In the genomic region with DNA sequence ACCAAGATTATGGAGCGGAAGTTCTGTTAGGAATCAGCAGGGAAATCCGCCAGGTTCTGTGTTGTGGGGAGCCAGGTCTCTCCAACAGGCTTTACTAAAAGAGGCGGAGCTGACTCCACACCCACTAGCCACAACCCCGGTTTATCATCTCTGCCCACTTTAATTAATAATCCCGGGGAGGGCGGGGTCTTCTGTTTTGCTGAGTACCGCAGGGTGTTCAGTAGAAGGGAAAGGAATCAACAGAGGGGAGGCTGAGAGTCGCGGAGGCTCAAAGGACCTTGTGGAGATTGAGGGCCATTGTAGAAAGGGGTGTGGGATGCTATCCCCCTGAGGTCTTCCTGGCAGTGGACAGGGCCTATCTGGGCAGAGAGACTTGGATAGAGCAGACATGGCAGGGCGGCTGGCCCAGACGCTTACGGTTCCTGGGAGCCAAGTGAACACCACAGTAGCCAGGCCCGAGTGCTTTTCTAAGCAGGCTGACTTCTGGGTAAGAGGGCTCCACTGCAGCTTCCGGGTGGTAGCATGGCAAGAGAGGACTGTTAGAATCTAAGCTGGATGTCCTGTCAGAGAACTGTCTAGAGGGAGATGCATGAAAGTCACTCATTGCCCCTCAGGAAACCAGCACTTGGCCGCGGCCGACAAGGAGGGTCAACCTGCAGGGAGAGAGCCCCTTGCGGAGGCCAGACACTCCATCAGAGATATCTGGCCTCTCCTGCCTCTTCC, we compare ENCODE assay signal across 22 mouse cellular contexts. TPM values are rescaled to one million over a fixed set of nuclear protein-coding genes. Genes with fewer than 3 reads are reported as not detected.
A peak's percentile ranks its signal among the peaks of the same experiment; 100 is the strongest.
DNase-seq lines count a peak whose midpoint lies in the region; ATAC-seq and TF ChIP-seq lines count a peak whose summit lies in the region.
"Had no signal": no experiment of that assay in that cellular context is flagged by ENCODE, and none has a peak within 500 bp of the region (broad histone marks: within the 10 kb centered on the region; RNA-seq: fewer than 3 reads in every experiment).

No protein-coding gene starts in this region.

- no peak overlapping the region for H3K4me2 ChIP-seq in embryonic facial prominence, embryonic 14.5 days (ENCODE audit: low read depth, low read length)
- no peak overlapping the region for H3K4me2 ChIP-seq in forebrain, embryonic 14.5 days (ENCODE audit: low read length)
- H3K4me2 ChIP-seq: limb, embryonic 13.5 days; liver, embryonic 15.5 days had no signal

- intact Hi-C loops in left cerebral cortex, postnatal 36 days (cut with DNase I) = no loop called here

- H3K36me3 ChIP-seq in embryonic facial prominence, embryonic 14.5 days (ENCODE audit: control insufficient read depth, insufficient read depth, low read length) = no peaks in the 10 kb centered on the region
- H3K36me3 ChIP-seq in embryonic facial prominence, embryonic 10.5 days (replicated peaks) = no peaks in the 10 kb centered on the region
- H3K36me3 ChIP-seq in E14TG2a.4 (ENCODE audit: insufficient read depth, low read length) = no peaks in the 10 kb centered on the region
- no peaks in the 10 kb centered on the region for H3K36me3 ChIP-seq in forebrain, embryonic 14.5 days (ENCODE audit: control insufficient read depth, insufficient read depth, low read length)
- H3K36me3 ChIP-seq: limb, embryonic 13.5 days; liver, embryonic 15.5 days had no signal

- no peak for DNase-seq in embryonic facial prominence, embryonic 14.5 days (ENCODE audit: low spot score)
- DNase-seq in embryonic facial prominence, embryonic 10.5 days (ENCODE audit: low spot score) = no peak
- DNase-seq in forebrain, embryonic 14.5 days (ENCODE audit: low spot score) = no peak
- no peak for DNase-seq in spleen, postnatal 36 days (ENCODE audit: low spot score in 2 of 2)
- no peak for DNase-seq in liver
- no peak for DNase-seq in left cerebral cortex, postnatal 36 days (ENCODE audit: low spot score in 2 of 2)
- DNase-seq: cerebellum, postnatal 36 days; heart, postnatal 4 days; kidney, adult 11 months had no signal

- no peaks in the 10 kb centered on the region for H3K9me3 ChIP-seq in embryonic facial prominence, embryonic 14.5 days (ENCODE audit: control insufficient read depth, low read length)
- no peaks in the 10 kb centered on the region for H3K9me3 ChIP-seq in embryonic facial prominence, embryonic 10.5 days
- peaks cover 8% of the 10 kb centered on the region for H3K9me3 ChIP-seq in E14TG2a.4 (ENCODE audit: low read length)
- peaks cover 4% of the 10 kb centered on the region; the same call in 1 of the 2 replicates for H3K9me3 ChIP-seq in forebrain, embryonic 14.5 days (replicated peaks; ENCODE audit: control insufficient read depth, low read length)
- H3K9me3 ChIP-seq: liver, embryonic 15.5 days had no signal

- H3K27me3 ChIP-seq in embryonic facial prominence, embryonic 14.5 days (replicated peaks; ENCODE audit: control insufficient read depth, insufficient read depth, low read length) = peaks cover 1% of the 10 kb centered on the region; the same call in 1 of the 2 replicates
- H3K27me3 ChIP-seq in embryonic facial prominence, embryonic 10.5 days (replicated peaks; ENCODE audit: low read depth, poor library complexity, severe bottlenecking) = peaks cover 8% of the 10 kb centered on the region; the same call in 1 of the 2 replicates
- peaks cover 2% of the 10 kb centered on the region for H3K27me3 ChIP-seq in E14TG2a.4 (ENCODE audit: insufficient read depth, low read length)
- H3K27me3 ChIP-seq in forebrain, embryonic 14.5 days (replicated peaks; ENCODE audit: control insufficient read depth, insufficient read depth, low read length) = no peaks in the 10 kb centered on the region

- TF ChIP-seq CTCF in E14TG2a.4 (conservative IDR thresholded peaks at IDR 0.05; ENCODE audit: low read length) = no peak

- 70% methylated on average over 16 of the region's 18 CpGs for WGBS in embryonic facial prominence, embryonic 14.5 days
- WGBS in embryonic facial prominence, embryonic 10.5 days = 80% methylated on average over 18 of the region's 18 CpGs
- 63% methylated on average over 18 of the region's 18 CpGs for WGBS in forebrain, embryonic 14.5 days

- no peak overlapping the region for H3K4me3 ChIP-seq in embryonic facial prominence, embryonic 14.5 days (ENCODE audit: low read depth, low read length)
- no peak overlapping the region for H3K4me3 ChIP-seq in embryonic facial prominence, embryonic 10.5 days
- H3K4me3 ChIP-seq in E14TG2a.4 (replicated peaks; ENCODE audit: low read length) = 0 out of 2 replicates have a peak overlapping the region, but pooled peaks have one; percentile 13
- H3K4me3 ChIP-seq in forebrain, embryonic 14.5 days (ENCODE audit: low read depth, low read length) = no peak overlapping the region
- H3K4me3 ChIP-seq: erythroblast, embryonic 14.5 days; limb, embryonic 13.5 days; liver, embryonic 15.5 days had no signal

- H3K27ac ChIP-seq in embryonic facial prominence, embryonic 14.5 days (replicated peaks; ENCODE audit: low read depth, low read length) = no peak overlapping the region
- H3K27ac ChIP-seq in embryonic facial prominence, embryonic 10.5 days (replicated peaks) = no peak overlapping the region
- H3K27ac ChIP-seq in forebrain, embryonic 14.5 days (ENCODE audit: low read depth, low read length) = no peak overlapping the region
- H3K27ac ChIP-seq: kidney, postnatal 0 days; limb, embryonic 13.5 days; liver, embryonic 15.5 days had no signal

- H3K4me1 ChIP-seq in embryonic facial prominence, embryonic 14.5 days (ENCODE audit: control insufficient read depth, insufficient read depth, low read length) = no peaks in the 10 kb centered on the region
- H3K4me1 ChIP-seq in embryonic facial prominence, embryonic 10.5 days = peaks cover 25% of the 10 kb centered on the region
- H3K4me1 ChIP-seq in E14TG2a.4 (replicated peaks; ENCODE audit: low read depth, low read length) = peaks cover 30% of the 10 kb centered on the region
- H3K4me1 ChIP-seq in forebrain, embryonic 14.5 days (ENCODE audit: control insufficient read depth, insufficient read depth, low read length) = 0 out of 2 replicates have a peak, but pooled peaks cover 5% of the 10 kb centered on the region

- 0 out of 2 replicates have a peak overlapping the region, but pooled peaks have one; percentile 1 for H3K9ac ChIP-seq in embryonic facial prominence, embryonic 14.5 days (ENCODE audit: low read depth, low read length)
- 0 out of 2 replicates have a peak overlapping the region, but pooled peaks have one; percentile 21 for H3K9ac ChIP-seq in forebrain, embryonic 14.5 days (ENCODE audit: low read length)
- H3K9ac ChIP-seq: limb, embryonic 13.5 days; liver, embryonic 15.5 days had no signal

- ATAC-seq in embryonic facial prominence, embryonic 14.5 days (ENCODE audit: low read depth) = no peak
- ATAC-seq in forebrain, embryonic 14.5 days = no peak
- ATAC-seq in megakaryocyte-erythroid progenitor cell, adult 5-6 weeks (replicated peaks; ENCODE audit: low FRiP score, low TSS enrichment, poor library complexity, severe bottlenecking) = peak; percentile 26; the same call in 1 of the 2 replicates
- ATAC-seq: lung, postnatal 0 days had no signal

RNA-seq across cellular contexts. Expression of a gene that starts 4.4 kb away (rescaled TPM):
- 4.2 and 6.4 TPM in 2 replicates for polyA plus RNA-seq in embryonic facial prominence, embryonic 14.5 days (2014; fragmentation: Nextera tagmentation; extraction: Ambion mirVana)
- 5.0 and 6.2 TPM in 2 replicates for polyA plus RNA-seq in embryonic facial prominence, embryonic 10.5 days (2016; fragmentation: Nextera tagmentation; extraction: Ambion mirVana)
- polyA plus RNA-seq in forebrain, embryonic 14.5 days (2014; fragmentation: Nextera tagmentation; extraction: Ambion mirVana) = 7.4 and 8.2 TPM in 2 replicates
- 0.67 TPM in 1 of 2 replicates, not detected in the other for total RNA-seq in megakaryocyte-erythroid progenitor cell, adult 5-6 weeks (2014; fragmentation: Nextera tagmentation)
- total RNA-seq in megakaryocyte-erythroid progenitor cell, adult 5-6 weeks (2017) = not detected in 2 replicates
- 1 to 10 TPM; 1.0 to 1.6 TPM for total RNA-seq in left cerebral cortex, postnatal 36 days (2021)
- total RNA-seq: granulocyte monocyte progenitor cell, adult 5-6 weeks had no signal

RNA-seq across cellular contexts. Expression of a gene that starts 16.3 kb away (rescaled TPM):
- polyA plus RNA-seq in embryonic facial prominence, embryonic 14.5 days (2014; fragmentation: Nextera tagmentation; extraction: Ambion mirVana) = 48.7 and 53.2 TPM in 2 replicates
- 98.9 TPM in 2 replicates for polyA plus RNA-seq in embryonic facial prominence, embryonic 10.5 days (2016; fragmentation: Nextera tagmentation; extraction: Ambion mirVana)
- polyA plus RNA-seq in forebrain, embryonic 14.5 days (2014; fragmentation: Nextera tagmentation; extraction: Ambion mirVana) = 69.6 and 95.3 TPM in 2 replicates
- total RNA-seq in megakaryocyte-erythroid progenitor cell, adult 5-6 weeks (2014; fragmentation: Nextera tagmentation) = 38.4 and 44.2 TPM in 2 replicates
- total RNA-seq in megakaryocyte-erythroid progenitor cell, adult 5-6 weeks (2017) = 41.2 and 42.4 TPM in 2 replicates
- total RNA-seq in left cerebral cortex, postnatal 36 days (2021) = 10 to 100 TPM; 41.4 to 66.1 TPM

RNA-seq across cellular contexts. Expression of a gene that starts 39.6 kb away (rescaled TPM):
- not detected in 2 replicates for polyA plus RNA-seq in embryonic facial prominence, embryonic 14.5 days (2014; fragmentation: Nextera tagmentation; extraction: Ambion mirVana)
- not detected in 2 replicates for polyA plus RNA-seq in embryonic facial prominence, embryonic 10.5 days (2016; fragmentation: Nextera tagmentation; extraction: Ambion mirVana)
- not detected in 2 replicates for polyA plus RNA-seq in forebrain, embryonic 14.5 days (2014; fragmentation: Nextera tagmentation; extraction: Ambion mirVana)
- not detected in 2 replicates for total RNA-seq in megakaryocyte-erythroid progenitor cell, adult 5-6 weeks (2014; fragmentation: Nextera tagmentation)
- total RNA-seq in megakaryocyte-erythroid progenitor cell, adult 5-6 weeks (2017) = not detected in 2 replicates
- total RNA-seq in left cerebral cortex, postnatal 36 days (2021) = not detected
- total RNA-seq: granulocyte monocyte progenitor cell, adult 5-6 weeks; heart, postnatal 4 days; layer of hippocampus, adult 8-10 months; left cerebral cortex, adult 18-20 months; megakaryocyte, adult 5-6 weeks; neutrophil, adult 5-6 weeks had no signal
- polyA plus RNA-seq: erythroblast, embryonic 14.5 days; heart, embryonic 14.5 days; kidney, postnatal 0 days; limb, embryonic 13.5 days; liver, embryonic 15.5 days; lung, postnatal 0 days had no signal
